Mouse (Mus musculus) midbrain, embryonic 11.5 days (tissue): ENCODE data around the gene Pgm3. TPM values are rescaled to one million over a fixed set of nuclear protein-coding genes. Genes with fewer than 3 reads are reported as not detected.
A peak's percentile ranks its signal among the peaks of the same experiment; 100 is the strongest.

Source experiments
- ATAC-seq: fragments of 200-750 bp; cut with Nextera tagmentation; 2 replicates; pipeline ENCODE4 v1.8.0; 2017; ENCODE audit warnings: moderate TSS enrichment, moderate library complexity; ENCODE audit not compliant: low FRiP score
- DNase-seq: peaks from one replicate; pipeline ENCODE4 v3.0.0; 2015; ENCODE audit warnings: low spot score; ENCODE audit errors: missing footprints
- H3K27ac ChIP-seq: fragments of 300-500 bp; sonication (generic); 2 replicates; pipeline ENCODE4 v1.5.1; 2014; ENCODE audit warnings: low read depth, low read length
- H3K27me3 ChIP-seq: fragments of 300-500 bp; sonication (generic); 2 replicates; pipeline ENCODE4 v1.6.1; 2014; ENCODE audit warnings: mild to moderate bottlenecking, low read length, moderate library complexity, mixed read lengths; ENCODE audit not compliant: control insufficient read depth, insufficient read depth
- H3K36me3 ChIP-seq: fragments of 300-500 bp; sonication (generic); 2 replicates; pipeline ENCODE4 v1.6.1; 2014; ENCODE audit warnings: mild to moderate bottlenecking, low read length, moderate library complexity, mixed read lengths; ENCODE audit not compliant: control insufficient read depth, insufficient read depth
- H3K4me1 ChIP-seq: fragments of 300-500 bp; sonication (generic); 2 replicates; pipeline ENCODE4 v1.6.1; 2014; ENCODE audit warnings: low read length; ENCODE audit not compliant: control insufficient read depth, insufficient read depth
- H3K4me2 ChIP-seq: fragments of 300-500 bp; sonication (generic); 2 replicates; pipeline ENCODE4 v1.6.1; 2014; ENCODE audit warnings: mild to moderate bottlenecking, moderate library complexity
- H3K4me3 ChIP-seq: fragments of 300-500 bp; sonication (generic); 2 replicates; pipeline ENCODE4 v1.5.1; 2014; ENCODE audit warnings: low read depth, low read length
- H3K9ac ChIP-seq: fragments of 300-500 bp; sonication (generic); 2 replicates; pipeline ENCODE4 v1.6.1; 2014; ENCODE audit warnings: low read length
- H3K9me3 ChIP-seq: fragments of 300-500 bp; sonication (generic); 2 replicates; pipeline ENCODE4 v1.6.1; 2016; ENCODE audit warnings: low read length; ENCODE audit not compliant: control insufficient read depth
- WGBS: fragments of 180-500 bp; shearing (Covaris S2); extraction: QIAGEN DNeasy Blood & Tissue Kit; methylation state at CpG from one replicate; pipeline ENCODE4 v1.1.7; 2014; 5-methylcytosine and 5-hydroxymethylcytosine counted together
- polyA plus RNA-seq: library from polyadenylated mRNA; unstranded; fragments of >200 nt; fragmentation: Nextera tagmentation; extraction: Ambion mirVana; gene quantifications from 2 replicates; pipeline ENCODE4 v1.2.1, GENCODE M21; 2014

Pgm3 gene
- polyA plus RNA-seq, 1 experiment from 2014 or later: 34.8 TPM

- Histone ChIP-seq H3K4me3 (peak overlapping the region; percentile 74), H3K9me3 (no peaks in the 10 kb centered on the region), H3K4me1 (peaks cover 11% of the 10 kb centered on the region; the same call in 1 of the 2 replicates), H3K4me2 (peak overlapping the region; percentile 99), H3K27ac (no peak overlapping the region), H3K36me3 (no peaks in the 10 kb centered on the region), H3K27me3 (no peaks in the 10 kb centered on the region), H3K9ac (0 out of 2 replicates have a peak overlapping the region, but pooled peaks have one; percentile 31)
- ATAC-seq (no peak), DNase-seq (no peak)
- WGBS: 22% methylated on average over 8 of the region's 8 CpGs
Measured at GRCm38 (mm10) chr9:86570946-86571345, 696 bp downstream of the Pgm3 start.

- H3K4me3 ChIP-seq: no peak overlapping the region
Measured at GRCm38 (mm10) chr9:86570261-86570890, 1.3 kb downstream of the Pgm3 start.

DNA sequence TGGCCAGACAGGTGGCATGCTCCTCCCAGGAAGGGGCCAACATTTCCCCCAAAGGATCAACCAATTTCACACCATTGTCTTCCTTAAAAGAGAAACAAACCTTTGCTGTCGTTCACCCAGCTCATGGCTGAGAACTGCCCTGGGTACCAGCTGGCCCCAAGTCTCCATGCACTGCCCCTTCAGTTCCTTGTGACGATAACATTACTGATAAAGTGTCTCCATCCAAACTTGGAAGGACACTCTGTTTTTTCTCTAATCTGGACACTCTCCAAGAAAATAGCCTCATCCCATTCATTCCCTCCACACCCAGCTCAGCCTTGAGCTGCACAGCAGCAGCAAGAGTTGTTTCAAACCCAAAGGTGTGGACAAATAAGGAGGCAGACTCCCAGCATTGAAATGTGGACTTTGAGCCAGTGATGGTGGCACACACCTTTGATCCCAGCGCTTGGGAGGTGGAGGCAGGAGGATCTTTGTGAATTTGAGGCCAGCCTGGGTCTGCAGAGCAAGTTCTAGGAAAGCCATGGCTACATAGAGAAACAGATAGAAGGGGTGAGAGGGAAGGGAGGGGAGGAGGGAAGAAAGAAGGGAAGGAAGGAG, 2.2 kb downstream of the Pgm3 start:
- Histone ChIP-seq H3K27me3 (no peaks in the 10 kb centered on the region), H3K4me2 (no peak overlapping the region), H3K4me1 (peaks cover 11% of the 10 kb centered on the region; the same call in 1 of the 2 replicates), H3K9me3 (no peaks in the 10 kb centered on the region), H3K9ac (no peak overlapping the region), H3K27ac (no peak overlapping the region), H3K4me3 (no peak overlapping the region), H3K36me3 (peaks cover 5% of the 10 kb centered on the region; the same call in 1 of the 2 replicates)
- ATAC-seq (no peak), DNase-seq (no peak)
- WGBS: 84% methylated on average over 3 of the region's 3 CpGs

More at GRCm38 (mm10) chr9:86570261-86570890, 1.3 kb downstream of the Pgm3 start:
- no peak overlapping the region for H3K27ac ChIP-seq
- DNase-seq (no peak), ATAC-seq (no peak)
- peaks cover 11% of the 10 kb centered on the region; the same call in 1 of the 2 replicates for H3K4me1 ChIP-seq
- H3K9me3 ChIP-seq: no peaks in the 10 kb centered on the region
- H3K36me3 ChIP-seq: no peaks in the 10 kb centered on the region
- H3K27me3 ChIP-seq: no peaks in the 10 kb centered on the region
- WGBS: 83% methylated on average over 10 of the region's 10 CpGs
- no peak overlapping the region for H3K9ac ChIP-seq
- H3K4me2 ChIP-seq: peak overlapping the region; percentile 99

DNA sequence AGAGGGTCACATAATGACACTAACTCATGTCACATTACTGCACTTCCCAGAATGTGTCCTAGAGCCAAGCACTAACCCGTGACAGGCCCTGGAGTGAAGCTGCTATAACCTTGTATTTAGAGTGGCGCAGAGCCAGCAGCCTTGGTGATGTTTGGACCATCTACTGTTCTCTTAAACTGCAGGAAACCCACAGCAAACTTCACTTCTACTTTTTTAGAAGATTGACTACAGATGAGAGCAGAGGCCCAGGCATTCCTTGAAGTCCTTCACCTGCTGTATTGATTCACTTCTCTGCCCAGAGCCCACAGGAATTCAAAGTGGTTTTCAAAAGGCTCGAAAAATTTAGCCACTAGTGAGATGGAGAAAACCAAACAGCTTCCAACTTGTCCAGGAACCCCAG, 11.1 kb downstream of the Pgm3 start:
- Histone ChIP-seq H3K27ac (no peak overlapping the region), H3K4me2 (no peak overlapping the region), H3K4me1 (no peaks in the 10 kb centered on the region), H3K27me3 (no peaks in the 10 kb centered on the region), H3K9ac (no peak overlapping the region), H3K4me3 (no peak overlapping the region), H3K36me3 (peaks cover 12% of the 10 kb centered on the region; the same call in 1 of the 2 replicates), H3K9me3 (no peaks in the 10 kb centered on the region)
- no peak for ATAC-seq
- no peak for DNase-seq
- 91% methylated on average over 3 of the region's 3 CpGs for WGBS

- no peak for DNase-seq
- WGBS: 89% methylated on average over 4 of the region's 4 CpGs
- H3K9ac ChIP-seq: no peak overlapping the region
- H3K36me3 ChIP-seq: peaks cover 8% of the 10 kb centered on the region; the same call in 1 of the 2 replicates
- ATAC-seq: no peak
- H3K4me1 ChIP-seq: no peaks in the 10 kb centered on the region
- H3K4me2 ChIP-seq: no peak overlapping the region
- no peak overlapping the region for H3K27ac ChIP-seq
- no peak overlapping the region for H3K4me3 ChIP-seq
- no peaks in the 10 kb centered on the region for H3K9me3 ChIP-seq
- H3K27me3 ChIP-seq: no peaks in the 10 kb centered on the region
Measured at GRCm38 (mm10) chr9:86554641-86555040, 17.0 kb downstream of the Pgm3 start.

- no peak overlapping the region for H3K4me3 ChIP-seq
- ATAC-seq (no peak), DNase-seq (no peak)
- 89% methylated on average over 9 of the region's 9 CpGs for WGBS
- no peak overlapping the region for H3K9ac ChIP-seq
- H3K27me3 ChIP-seq: no peaks in the 10 kb centered on the region
- peaks cover 7% of the 10 kb centered on the region; the same call in 1 of the 2 replicates for H3K36me3 ChIP-seq
- no peak overlapping the region for H3K27ac ChIP-seq
- no peaks in the 10 kb centered on the region for H3K9me3 ChIP-seq
- H3K4me1 ChIP-seq: no peaks in the 10 kb centered on the region
- no peak overlapping the region for H3K4me2 ChIP-seq
Measured at GRCm38 (mm10) chr9:86553886-86554285, 17.8 kb downstream of the Pgm3 start.

- no peak for DNase-seq
- ATAC-seq: no peak
- H3K4me3 ChIP-seq: no peak overlapping the region
- H3K9me3 ChIP-seq: no peaks in the 10 kb centered on the region
- 92% methylated on average over 3 of the region's 3 CpGs for WGBS
- H3K4me2 ChIP-seq: no peak overlapping the region
- H3K27me3 ChIP-seq: no peaks in the 10 kb centered on the region
- H3K9ac ChIP-seq: no peak overlapping the region
- H3K4me1 ChIP-seq: no peaks in the 10 kb centered on the region
- peaks cover 4% of the 10 kb centered on the region; the same call in 1 of the 2 replicates for H3K36me3 ChIP-seq
- no peak overlapping the region for H3K27ac ChIP-seq
Measured at GRCm38 (mm10) chr9:86550717-86551116, 20.9 kb downstream of the Pgm3 start.

DNA sequence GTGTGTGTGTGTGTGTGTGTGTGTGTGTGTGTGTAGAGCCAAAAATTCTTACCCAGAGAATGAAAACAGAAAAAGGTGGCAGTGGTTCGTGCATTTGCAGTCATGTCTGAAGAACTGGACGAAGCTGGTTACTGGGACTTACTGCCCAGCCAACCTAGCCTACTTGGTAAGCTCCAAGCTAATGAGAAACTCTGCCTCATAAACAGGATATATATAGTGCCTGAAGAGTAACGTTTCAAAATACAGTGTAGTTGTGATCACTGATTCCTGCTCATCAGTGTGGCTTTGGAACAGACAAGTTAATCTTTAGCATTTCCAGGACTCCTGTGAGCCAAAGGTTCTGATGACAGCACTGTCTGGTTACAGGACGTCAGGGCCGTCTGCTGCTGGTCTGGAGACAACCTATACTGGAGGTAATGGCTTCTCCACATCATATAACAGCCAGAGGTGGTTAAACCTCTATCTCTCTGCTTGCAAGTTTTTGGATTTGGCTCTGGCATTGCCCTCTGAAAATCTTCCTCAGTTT, 21.9 kb downstream of the Pgm3 start:
- no peaks in the 10 kb centered on the region for H3K27me3 ChIP-seq
- no peak overlapping the region for H3K9ac ChIP-seq
- 93% methylated on average over 5 of the region's 5 CpGs for WGBS
- ATAC-seq (no peak), DNase-seq (no peak)
- no peak overlapping the region for H3K4me3 ChIP-seq
- H3K36me3 ChIP-seq: peaks cover 4% of the 10 kb centered on the region; the same call in 1 of the 2 replicates
- H3K4me2 ChIP-seq: no peak overlapping the region
- no peaks in the 10 kb centered on the region for H3K9me3 ChIP-seq
- H3K27ac ChIP-seq: no peak overlapping the region
- H3K4me1 ChIP-seq: no peaks in the 10 kb centered on the region

GRCm38 (mm10) chr9:86544559-86544958, 27.1 kb downstream of the Pgm3 start:
- Histone ChIP-seq H3K4me2 (no peak overlapping the region), H3K9ac (no peak overlapping the region), H3K27ac (no peak overlapping the region), H3K9me3 (no peaks in the 10 kb centered on the region), H3K36me3 (peaks cover 2% of the 10 kb centered on the region; the same call in 1 of the 2 replicates), H3K4me3 (no peak overlapping the region), H3K27me3 (no peaks in the 10 kb centered on the region), H3K4me1 (no peaks in the 10 kb centered on the region)
- 75% methylated on average over 1 of the region's 1 CpGs for WGBS
- DNase-seq: no peak
- ATAC-seq: no peak
